Mouse (Mus musculus): ENCODE measurements around the gene Adap1. TPM values are rescaled to one million over a fixed set of nuclear protein-coding genes. Genes with fewer than 3 reads are reported as not detected.
"Not testable (repeated sequence)": the region's sequence is repeated elsewhere in the genome, so short reads cannot be mapped to it uniquely, and the experiment has no call there.

The Adap1 gene
- polyA plus RNA-seq, 1 experiment from 2014 or later = 0.27 TPM

GRCm38 (mm10) chr5:139344687-139345363, 19.4 kb upstream of the Adap1 start:
- Histone ChIP-seq H3K27ac (peak overlapping the region; percentile 92), H3K4me1 (peaks cover 30% of the 10 kb centered on the region), H3K9me3 (no peaks in the 10 kb centered on the region), H3K4me3 (peak overlapping the region; percentile 90), H3K36me3 (replicated peaks) (peaks cover 33% of the 10 kb centered on the region), H3K27me3 (ENCODE audit: poor library complexity, severe bottlenecking) (peaks cover 12% of the 10 kb centered on the region; the same call in 1 of the 2 replicates)
- WGBS = under 1% methylated on average over 33 of the region's 33 CpGs
- peak; percentile 94 for DNase-seq (ENCODE audit: extremely low spot score, low spot score)

DNA sequence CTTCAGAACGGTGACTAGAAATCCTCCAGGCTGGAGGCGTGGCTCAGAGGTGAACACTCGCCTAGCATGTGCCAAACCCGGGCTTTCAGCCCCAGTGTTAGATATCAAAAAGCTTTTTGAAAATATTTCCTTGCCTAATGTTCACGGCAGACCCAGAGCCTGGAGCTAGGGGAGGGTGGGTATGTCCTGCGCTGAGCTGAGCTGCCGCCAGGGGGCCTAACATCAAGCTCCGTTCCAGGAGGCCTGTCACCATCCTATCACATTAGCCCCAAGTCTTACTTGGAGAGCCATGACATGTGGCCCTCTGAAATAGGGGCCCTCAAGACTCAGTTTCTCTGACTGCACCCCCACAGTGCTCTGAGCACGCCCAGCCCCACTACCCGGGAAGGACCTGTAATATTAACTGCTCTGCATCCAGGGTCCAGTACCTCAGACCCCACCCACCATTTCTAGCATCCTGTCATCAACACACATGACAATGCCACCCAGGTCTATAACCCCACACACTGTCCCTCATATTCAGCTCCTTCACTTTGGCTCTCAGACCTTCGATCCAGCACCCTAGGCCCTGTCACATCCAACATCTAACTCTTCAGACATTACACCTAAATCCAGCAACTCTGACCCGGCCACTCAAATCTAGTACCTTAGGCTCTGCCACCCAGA, 18.7 kb upstream of the Adap1 start:
- Histone ChIP-seq H3K27ac (peak overlapping the region; percentile 92), H3K4me1 (peaks cover 30% of the 10 kb centered on the region), H3K36me3 (replicated peaks) (peaks cover 39% of the 10 kb centered on the region), H3K9me3 (no peaks in the 10 kb centered on the region), H3K27me3 (ENCODE audit: poor library complexity, severe bottlenecking) (peaks cover 12% of the 10 kb centered on the region; the same call in 1 of the 2 replicates), H3K4me3 (peak overlapping the region; percentile 90)
- 11% methylated on average over 12 of the region's 12 CpGs for WGBS
- DNase-seq (ENCODE audit: extremely low spot score, low spot score) = peak; percentile 77

DNA sequence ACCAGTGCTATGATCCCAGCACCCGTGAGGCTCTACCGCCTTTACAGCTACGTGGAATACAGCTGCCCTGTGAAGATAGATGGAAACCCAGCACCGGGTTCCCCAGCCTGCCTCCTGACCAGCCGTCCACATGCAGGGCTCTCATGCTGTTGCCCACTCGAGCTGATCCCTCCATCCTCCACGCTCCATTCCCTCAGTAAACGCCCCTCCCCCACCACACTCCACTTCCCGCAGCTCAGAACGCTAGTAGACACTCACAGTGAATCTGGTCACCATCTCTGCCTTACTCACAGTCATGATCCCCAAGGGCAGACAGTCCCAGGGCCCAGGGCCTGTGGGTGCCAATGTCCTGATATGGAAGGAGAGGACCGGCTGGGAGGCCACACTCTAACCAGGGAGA, 13.5 kb upstream of the Adap1 start:
- Histone ChIP-seq H3K9me3 (no peaks in the 10 kb centered on the region), H3K27ac (no peak overlapping the region), H3K4me1 (peaks cover 6% of the 10 kb centered on the region), H3K27me3 (ENCODE audit: poor library complexity, severe bottlenecking) (no peaks in the 10 kb centered on the region), H3K4me3 (no peak overlapping the region), H3K36me3 (replicated peaks) (peaks cover 86% of the 10 kb centered on the region)
- DNase-seq (ENCODE audit: extremely low spot score, low spot score) = no peak
- 88% methylated on average over 11 of the region's 11 CpGs for WGBS

- Histone ChIP-seq H3K9me3 (no peaks in the 10 kb centered on the region), H3K4me3 (no peak overlapping the region), H3K27ac (no peak overlapping the region), H3K27me3 (ENCODE audit: poor library complexity, severe bottlenecking) (no peaks in the 10 kb centered on the region), H3K36me3 (replicated peaks) (peaks cover 86% of the 10 kb centered on the region), H3K4me1 (peaks cover 1% of the 10 kb centered on the region)
- no peak for DNase-seq (ENCODE audit: extremely low spot score, low spot score)
- WGBS = 95% methylated on average over 3 of the region's 3 CpGs
These were observed 13.0 kb upstream of the Adap1 start for GRCm38 (mm10) chr5:139338403-139338802.

GRCm38 (mm10) chr5:139337826-139338370, 12.5 kb upstream of the Adap1 start:
- Histone ChIP-seq H3K4me3 (no peak overlapping the region), H3K9me3 (no peaks in the 10 kb centered on the region), H3K36me3 (replicated peaks) (peaks cover 82% of the 10 kb centered on the region), H3K27me3 (ENCODE audit: poor library complexity, severe bottlenecking) (no peaks in the 10 kb centered on the region), H3K27ac (no peak overlapping the region), H3K4me1 (no peaks in the 10 kb centered on the region)
- 89% methylated on average over 13 of the region's 13 CpGs for WGBS
- no peak for DNase-seq (ENCODE audit: extremely low spot score, low spot score)

DNA sequence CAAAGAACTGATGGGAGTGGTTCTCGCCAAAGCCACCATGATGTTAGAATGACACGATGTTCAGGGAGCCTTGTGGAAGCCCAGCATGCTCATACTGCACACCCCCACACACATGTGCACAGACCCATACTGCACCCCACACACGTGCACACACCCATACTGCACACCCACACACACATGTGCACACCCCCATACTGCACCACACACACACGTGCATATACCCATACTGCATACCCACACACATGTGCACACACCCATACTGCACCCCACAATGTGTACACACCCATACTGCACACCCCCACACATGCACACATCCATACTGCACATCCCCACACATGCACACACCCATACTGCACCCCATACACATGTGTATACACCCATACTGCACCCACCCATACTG, 10.2 kb upstream of the Adap1 start:
- no peak overlapping the region for H3K4me3 ChIP-seq
- WGBS = 90% methylated on average over 4 of the region's 4 CpGs
- DNase-seq (ENCODE audit: extremely low spot score, low spot score) = no peak

DNA sequence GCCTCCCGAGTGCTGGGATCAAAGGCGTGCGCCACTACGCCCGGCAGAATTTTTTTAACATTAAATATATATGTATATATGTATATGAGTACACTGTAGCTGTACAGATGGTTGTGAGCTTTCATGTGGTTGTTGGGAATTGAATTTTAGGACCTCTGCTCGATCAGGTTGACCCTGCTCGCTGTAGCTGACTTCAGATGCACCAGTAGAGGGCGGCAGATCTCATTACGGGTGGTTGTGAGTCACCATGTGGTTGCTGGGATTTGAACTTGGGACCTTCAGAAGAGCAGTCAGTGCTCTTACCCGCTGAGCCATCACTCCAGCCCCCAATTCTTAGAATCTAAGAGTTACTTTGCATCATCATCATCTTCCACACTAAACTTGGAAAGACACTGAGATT, 9.0 kb upstream of the Adap1 start:
- H3K4me3 ChIP-seq; H3K9me3 ChIP-seq; H3K4me1 ChIP-seq; H3K27ac ChIP-seq; DNase-seq (ENCODE audit: extremely low spot score, low spot score): not testable (repeated sequence)
- 86% methylated on average over 10 of the region's 10 CpGs for WGBS
- Histone ChIP-seq H3K36me3 (replicated peaks) (peaks cover 49% of the 10 kb centered on the region), H3K27me3 (ENCODE audit: poor library complexity, severe bottlenecking) (peaks cover 15% of the 10 kb centered on the region; the same call in 1 of the 2 replicates)

More for the DNA sequence above, 10.2 kb upstream of the Adap1 start:
- Histone ChIP-seq H3K36me3 (replicated peaks) (peaks cover 61% of the 10 kb centered on the region), H3K27me3 (ENCODE audit: poor library complexity, severe bottlenecking) (0 out of 2 replicates have a peak, but pooled peaks cover 7% of the 10 kb centered on the region), H3K9me3 (no peaks in the 10 kb centered on the region), H3K27ac (no peak overlapping the region), H3K4me1 (no peaks in the 10 kb centered on the region)

DNA sequence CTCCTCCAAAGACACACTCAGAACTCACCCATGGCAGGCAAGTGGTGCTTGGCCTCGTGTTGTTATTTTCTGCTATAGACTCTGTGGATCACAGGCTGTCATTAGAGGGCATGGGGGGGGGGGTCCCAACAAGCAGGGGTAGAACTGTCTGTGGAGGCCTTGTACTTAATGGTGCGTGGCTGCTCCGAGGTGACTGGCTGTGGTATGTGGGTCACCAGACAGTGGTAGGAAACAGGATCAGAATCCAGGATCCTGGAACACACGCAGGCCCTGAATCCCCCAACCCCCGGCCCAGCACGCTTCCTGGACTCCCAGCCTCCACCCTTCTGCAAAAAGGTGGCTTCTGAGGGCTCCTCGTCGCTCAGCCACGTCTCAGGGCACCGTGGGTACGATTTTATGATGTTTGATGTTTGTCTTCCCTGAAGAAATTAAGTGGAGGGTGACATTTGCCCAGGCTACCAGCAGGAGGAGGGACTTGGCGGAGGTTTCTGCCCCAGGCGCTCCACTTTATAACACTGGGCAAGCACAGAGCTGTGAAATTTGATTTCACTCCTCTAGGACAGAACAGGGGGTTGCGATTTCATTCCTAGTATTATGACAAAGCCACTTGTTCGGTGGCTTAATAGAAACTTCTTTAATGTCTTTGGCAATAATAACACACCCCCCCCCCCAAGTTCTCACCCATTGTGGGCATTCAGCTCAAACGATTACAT, 8.0 kb upstream of the Adap1 start:
- Histone ChIP-seq H3K27me3 (ENCODE audit: poor library complexity, severe bottlenecking) (peaks cover 18% of the 10 kb centered on the region; the same call in 1 of the 2 replicates), H3K9me3 (no peaks in the 10 kb centered on the region), H3K36me3 (replicated peaks) (peaks cover 39% of the 10 kb centered on the region), H3K4me3 (no peak overlapping the region), H3K4me1 (no peaks in the 10 kb centered on the region), H3K27ac (no peak overlapping the region)
- no peak for DNase-seq (ENCODE audit: extremely low spot score, low spot score)
- 89% methylated on average over 16 of the region's 16 CpGs for WGBS

DNA sequence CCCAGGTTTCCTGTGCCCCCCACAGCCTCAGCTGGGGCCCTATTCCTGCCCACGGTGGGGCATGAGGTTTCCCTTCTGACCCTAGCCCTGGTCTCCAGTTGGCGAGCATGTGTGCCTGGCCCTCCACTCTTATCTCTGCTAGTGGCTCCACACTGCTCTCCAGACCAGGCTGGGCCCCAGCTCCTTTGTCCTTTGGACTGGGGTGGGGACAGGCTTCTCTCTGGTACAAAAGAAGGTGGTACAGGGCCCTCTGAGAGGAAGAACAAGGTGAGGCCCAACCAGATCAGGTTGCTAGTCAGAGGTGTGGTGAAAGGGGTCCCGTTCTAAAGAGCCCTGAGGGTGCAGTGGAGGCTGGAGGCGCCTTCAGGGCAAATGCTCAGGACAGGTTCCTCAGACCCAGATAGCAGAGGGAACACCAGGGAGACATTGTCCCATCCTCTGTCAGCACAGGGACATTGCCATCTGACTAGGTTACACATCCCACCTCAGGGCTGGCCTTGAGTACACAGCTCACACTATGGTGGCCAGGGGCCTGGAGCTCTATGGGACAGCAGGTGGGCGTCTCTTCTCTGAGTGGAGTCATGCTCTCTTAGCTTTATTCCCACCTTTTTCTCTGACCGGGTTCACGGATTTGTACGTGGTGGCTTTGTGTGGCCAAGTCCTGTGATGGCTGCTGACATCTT, 7.3 kb upstream of the Adap1 start:
- Histone ChIP-seq H3K36me3 (replicated peaks) (peaks cover 32% of the 10 kb centered on the region), H3K4me3 (no peak overlapping the region), H3K4me1 (no peaks in the 10 kb centered on the region), H3K9me3 (no peaks in the 10 kb centered on the region), H3K27me3 (ENCODE audit: poor library complexity, severe bottlenecking) (peaks cover 18% of the 10 kb centered on the region; the same call in 1 of the 2 replicates), H3K27ac (no peak overlapping the region)
- 85% methylated on average over 8 of the region's 8 CpGs for WGBS
- no peak for DNase-seq (ENCODE audit: extremely low spot score, low spot score)

- peak; percentile 78 for DNase-seq (ENCODE audit: extremely low spot score, low spot score)
- WGBS = 24% methylated on average over 8 of the region's 8 CpGs
- no peak overlapping the region for H3K4me3 ChIP-seq
- peaks cover 27% of the 10 kb centered on the region for H3K27me3 ChIP-seq (ENCODE audit: poor library complexity, severe bottlenecking)
- no peak overlapping the region for H3K27ac ChIP-seq
- H3K4me1 ChIP-seq = no peaks in the 10 kb centered on the region
- H3K9me3 ChIP-seq = no peaks in the 10 kb centered on the region
- peaks cover 23% of the 10 kb centered on the region for H3K36me3 ChIP-seq (replicated peaks)
These were observed 6.3 kb upstream of the Adap1 start for GRCm38 (mm10) chr5:139331742-139332141.

DNA sequence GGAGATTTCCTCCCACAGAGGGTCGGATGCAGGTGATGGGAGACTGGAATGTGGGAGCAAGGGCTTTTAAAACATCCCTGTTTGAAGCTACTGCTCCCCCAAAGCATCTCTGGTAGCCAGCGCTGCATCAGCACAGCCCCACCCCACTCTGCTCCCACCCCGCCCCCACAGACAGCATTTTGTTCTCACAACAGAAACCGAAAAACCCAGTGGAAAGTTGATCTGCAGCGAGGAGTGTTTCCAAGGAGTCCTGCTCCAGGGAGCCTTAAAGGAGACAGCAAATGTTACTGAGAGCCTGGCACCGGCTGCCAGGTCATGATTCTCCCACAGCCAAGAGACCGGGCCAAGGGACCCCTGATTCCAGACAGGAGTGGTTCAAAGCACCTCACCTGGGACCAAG, 5.3 kb upstream of the Adap1 start:
- peaks cover 2% of the 10 kb centered on the region; the same call in 1 of the 2 replicates for H3K4me1 ChIP-seq
- WGBS = 83% methylated on average over 7 of the region's 7 CpGs
- H3K4me3 ChIP-seq = no peak overlapping the region
- peaks cover 37% of the 10 kb centered on the region for H3K27me3 ChIP-seq (ENCODE audit: poor library complexity, severe bottlenecking)
- no peak overlapping the region for H3K27ac ChIP-seq
- H3K36me3 ChIP-seq (replicated peaks) = peaks cover 13% of the 10 kb centered on the region
- H3K9me3 ChIP-seq = no peaks in the 10 kb centered on the region
- no peak for DNase-seq (ENCODE audit: extremely low spot score, low spot score)

- H3K4me1 ChIP-seq = peaks cover 25% of the 10 kb centered on the region
- 76% methylated on average over 7 of the region's 7 CpGs for WGBS
- H3K4me3 ChIP-seq = no peak overlapping the region
- no peaks in the 10 kb centered on the region for H3K36me3 ChIP-seq (replicated peaks)
- H3K9me3 ChIP-seq = no peaks in the 10 kb centered on the region
- peaks cover 68% of the 10 kb centered on the region for H3K27me3 ChIP-seq (ENCODE audit: poor library complexity, severe bottlenecking)
- no peak overlapping the region for H3K27ac ChIP-seq
- no peak for DNase-seq (ENCODE audit: extremely low spot score, low spot score)
These were observed 2.2 kb upstream of the Adap1 start for GRCm38 (mm10) chr5:139327634-139328020.

All from forebrain, embryonic 10.5 days (tissue).